Mouse (Mus musculus) thymus, adult 2 months (tissue): ENCODE data around the gene Adat3. TPM values are rescaled to one million over a fixed set of nuclear protein-coding genes. Genes with fewer than 3 reads are reported as not detected.
A peak's percentile ranks its signal among the peaks of the same experiment; 100 is the strongest.

Experiments used
- DNase-seq: peaks from one replicate; pipeline ENCODE4 v3.0.0; 2021
- H3K27ac ChIP-seq: fragments of 200-500 bp; 2 replicates; pipeline ENCODE4 v1.5.1; 2012; ENCODE audit warnings: low read length, control low read depth; ENCODE audit not compliant: control insufficient read depth, insufficient read depth
- H3K27me3 ChIP-seq: fragments of 200-500 bp; 2 replicates; pipeline ENCODE4 v1.6.1; 2012; ENCODE audit warnings: mild to moderate bottlenecking, low read length, moderate library complexity, mixed read lengths; ENCODE audit not compliant: control insufficient read depth, insufficient read depth
- H3K36me3 ChIP-seq: fragments of 200-500 bp; 2 replicates; pipeline ENCODE4 v1.6.1; 2012; ENCODE audit warnings: mild to moderate bottlenecking, low read length, moderate library complexity; ENCODE audit not compliant: control insufficient read depth, insufficient read depth
- H3K4me1 ChIP-seq: fragments of 200-500 bp; replicated peaks from 2 replicates; pipeline ENCODE4 v1.6.1; 2012; ENCODE audit warnings: low read length; ENCODE audit not compliant: control insufficient read depth, insufficient read depth
- H3K4me3 ChIP-seq: fragments of 200-500 bp; 2 replicates; pipeline ENCODE4 v1.5.1; 2012; ENCODE audit warnings: mild to moderate bottlenecking, low read length, control low read depth, moderate library complexity; ENCODE audit not compliant: control insufficient read depth, insufficient read depth
- CTCF ChIP-seq: fragments of 200-500 bp; IDR thresholded peaks from 2 replicates; pipeline ENCODE4 v1.5.1; 2012; ENCODE audit warnings: mild to moderate bottlenecking, control low read depth, low read length, moderate library complexity, borderline replicate concordance; ENCODE audit not compliant: control insufficient read depth, poor library complexity, insufficient read depth; ENCODE audit errors: extremely low read depth
- POLR2A ChIP-seq: fragments of 200-500 bp; IDR thresholded peaks from 2 replicates; pipeline ENCODE4 v1.6.1; 2012; ENCODE audit warnings: mild to moderate bottlenecking, low read length, control low read depth, moderate library complexity; ENCODE audit not compliant: control insufficient read depth, poor library complexity, insufficient read depth; ENCODE audit errors: extremely low read depth
- WGBS: fragments of 180-500 bp; shearing (Covaris S2); methylation state at CpG from one replicate; pipeline ENCODE4 v1.1.7; 2018; 5-methylcytosine and 5-hydroxymethylcytosine counted together
- polyA plus RNA-seq: library from polyadenylated mRNA; depleted of rRNA; stranded (reverse); fragments of >200 nt; gene quantifications from 2 replicates; pipeline ENCODE4 v1.2.3, GENCODE M21; 2012

The Adat3 gene
- polyA plus RNA-seq, 1 experiment: 42.9 TPM

DNA sequence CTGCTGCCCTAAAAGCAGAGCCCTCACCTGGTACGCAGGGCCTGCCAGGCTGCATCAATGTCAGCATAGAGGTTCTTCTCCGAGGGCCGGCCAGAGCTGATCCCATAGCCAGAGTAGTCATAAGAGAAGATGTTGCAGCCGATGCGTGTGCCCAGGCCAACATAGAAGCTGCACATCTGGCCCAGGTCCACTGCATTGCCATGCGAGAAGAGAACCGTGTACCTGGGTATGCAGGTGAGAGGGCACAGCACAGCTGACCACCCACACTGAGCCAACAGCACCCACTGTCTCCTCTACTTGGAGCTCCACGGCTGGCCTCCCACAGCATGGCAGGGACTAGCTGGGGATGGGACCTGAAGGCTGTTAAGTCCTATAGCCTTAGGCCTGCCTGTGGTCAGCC lies 17.1 kb upstream of the Adat3 start:
- H3K27me3 ChIP-seq: no peaks in the 10 kb centered on the region
- H3K36me3 ChIP-seq: no peaks in the 10 kb centered on the region
- H3K27ac ChIP-seq: no peak overlapping the region
- 96% methylated on average over 8 of the region's 8 CpGs for WGBS
- no peak overlapping the region for H3K4me3 ChIP-seq
- peaks cover 41% of the 10 kb centered on the region for H3K4me1 ChIP-seq
- DNase-seq: no peak
- TF ChIP-seq CTCF: no peak
- no peak for TF ChIP-seq POLR2A

DNA sequence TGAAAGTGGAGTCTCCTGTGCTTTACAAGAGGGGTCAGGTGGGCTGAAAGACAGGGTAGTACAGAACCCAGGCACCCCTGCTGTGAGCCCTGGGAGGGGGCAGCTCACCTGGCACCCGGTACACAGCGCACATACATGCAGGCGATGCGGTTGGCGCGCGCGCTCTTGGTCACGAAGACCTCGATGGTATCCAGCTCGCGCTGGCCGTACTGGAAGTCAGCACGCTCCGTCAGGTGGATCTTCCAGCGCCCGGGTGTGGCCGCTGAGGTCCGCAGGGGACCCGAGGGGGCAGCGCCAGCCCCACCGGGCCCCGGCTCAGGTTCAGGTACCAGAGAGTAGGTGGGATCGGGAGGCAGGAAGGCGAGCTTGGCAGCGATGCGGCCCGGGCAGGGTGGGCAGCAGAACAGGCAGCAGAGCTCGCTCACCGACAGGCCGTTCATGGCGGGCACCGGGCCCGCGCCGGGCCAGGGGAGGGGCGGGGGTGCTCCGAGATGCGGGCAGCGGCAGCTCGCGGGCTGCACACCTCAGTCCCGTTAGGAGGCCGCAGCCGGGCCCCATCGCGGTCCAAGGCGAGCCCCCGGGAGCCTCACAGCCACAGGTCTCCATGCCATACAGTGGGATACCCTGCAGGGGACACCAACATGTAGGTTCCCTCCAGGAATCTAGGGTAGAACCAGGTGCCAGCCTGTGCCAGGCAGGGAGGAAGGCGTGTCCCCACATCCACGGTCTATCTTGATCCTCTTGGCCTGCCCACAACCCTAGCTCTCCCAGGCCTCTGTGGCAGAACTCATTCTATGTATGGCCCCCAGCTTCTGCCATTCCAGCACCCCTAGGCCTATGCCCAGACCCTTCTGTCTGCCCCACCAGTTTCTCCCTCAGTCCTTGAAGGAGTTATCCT lies 16.0 kb upstream of the Adat3 start:
- WGBS: 97% methylated on average over 48 of the region's 51 CpGs
- H3K4me3 ChIP-seq: no peak overlapping the region

DNA sequence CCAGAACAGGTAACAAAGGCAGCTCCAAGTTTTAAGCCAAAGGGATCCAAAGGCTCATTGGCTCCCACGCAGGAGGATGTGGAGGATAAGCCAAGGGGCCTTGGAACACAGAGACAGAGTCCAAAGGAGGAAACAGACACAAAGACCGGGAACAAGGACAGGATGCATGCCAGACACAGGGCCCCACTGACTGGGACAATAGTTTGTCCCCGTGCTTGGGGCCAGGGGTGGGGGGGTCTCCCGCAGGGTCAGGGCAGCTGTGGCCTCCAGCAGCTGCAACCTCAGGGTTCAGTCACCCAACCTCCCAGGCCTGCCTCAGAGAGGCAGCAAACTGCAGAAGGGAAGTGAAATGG lies 15.4 kb upstream of the Adat3 start:
- DNase-seq: no peak
- H3K27me3 ChIP-seq: no peaks in the 10 kb centered on the region
- 49% methylated on average over 4 of the region's 4 CpGs for WGBS
- no peaks in the 10 kb centered on the region for H3K36me3 ChIP-seq
- H3K4me3 ChIP-seq: no peak overlapping the region
- H3K4me1 ChIP-seq: peaks cover 42% of the 10 kb centered on the region
- H3K27ac ChIP-seq: no peak overlapping the region
- TF ChIP-seq POLR2A: no peak
- TF ChIP-seq CTCF: no peak

More for the DNA sequence above, 16.0 kb upstream of the Adat3 start:
- H3K36me3 ChIP-seq: no peaks in the 10 kb centered on the region
- peaks cover 42% of the 10 kb centered on the region for H3K4me1 ChIP-seq
- H3K27me3 ChIP-seq: no peaks in the 10 kb centered on the region
- no peak overlapping the region for H3K27ac ChIP-seq
- no peak for TF ChIP-seq POLR2A
- TF ChIP-seq CTCF: no peak
- DNase-seq: peak; percentile 3

DNA sequence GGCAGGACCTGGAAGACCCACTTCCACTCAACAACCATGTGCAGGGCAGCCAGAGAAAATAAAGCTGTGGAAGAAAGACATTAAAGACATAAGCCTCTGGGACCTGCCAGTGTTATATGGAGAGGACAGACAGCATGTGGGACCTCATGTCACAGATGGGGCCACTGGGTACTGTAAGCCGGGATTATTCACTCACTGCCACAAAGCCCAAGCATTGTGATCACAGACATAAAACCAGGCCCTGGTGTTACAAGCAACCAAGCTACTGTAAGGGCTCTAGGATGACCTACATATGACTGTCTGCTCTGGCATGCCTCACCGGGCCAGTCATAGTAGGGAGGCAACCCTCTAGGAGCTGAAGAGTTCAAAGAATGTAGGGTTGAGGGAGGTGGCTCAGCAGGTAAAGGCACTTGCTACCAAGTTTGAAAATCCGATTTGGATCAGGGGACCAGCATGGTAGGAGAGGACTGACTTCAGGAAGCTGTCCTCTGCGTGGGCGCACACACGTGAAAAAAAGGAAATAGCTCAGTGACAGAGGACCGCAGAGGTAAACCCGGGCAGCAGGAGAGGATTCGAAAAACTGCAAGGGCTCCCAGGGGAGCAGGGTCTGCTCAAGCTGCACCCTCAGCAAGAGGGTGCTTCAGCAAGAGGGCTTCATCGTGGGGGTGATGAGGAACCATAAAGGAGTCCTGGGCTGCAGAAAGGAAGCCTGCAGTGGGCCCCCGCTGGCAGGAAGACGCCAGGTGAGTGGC lies 13.4 kb upstream of the Adat3 start:
- DNase-seq: peak; percentile 46
- Histone ChIP-seq H3K4me1 (peaks cover 41% of the 10 kb centered on the region), H3K27ac (peak overlapping the region; percentile 49), H3K36me3 (no peaks in the 10 kb centered on the region), H3K4me3 (peak overlapping the region; percentile 61), H3K27me3 (no peaks in the 10 kb centered on the region)
- TF ChIP-seq CTCF (no peak), POLR2A (no peak)
- WGBS: 3% methylated on average over 12 of the region's 12 CpGs

DNA sequence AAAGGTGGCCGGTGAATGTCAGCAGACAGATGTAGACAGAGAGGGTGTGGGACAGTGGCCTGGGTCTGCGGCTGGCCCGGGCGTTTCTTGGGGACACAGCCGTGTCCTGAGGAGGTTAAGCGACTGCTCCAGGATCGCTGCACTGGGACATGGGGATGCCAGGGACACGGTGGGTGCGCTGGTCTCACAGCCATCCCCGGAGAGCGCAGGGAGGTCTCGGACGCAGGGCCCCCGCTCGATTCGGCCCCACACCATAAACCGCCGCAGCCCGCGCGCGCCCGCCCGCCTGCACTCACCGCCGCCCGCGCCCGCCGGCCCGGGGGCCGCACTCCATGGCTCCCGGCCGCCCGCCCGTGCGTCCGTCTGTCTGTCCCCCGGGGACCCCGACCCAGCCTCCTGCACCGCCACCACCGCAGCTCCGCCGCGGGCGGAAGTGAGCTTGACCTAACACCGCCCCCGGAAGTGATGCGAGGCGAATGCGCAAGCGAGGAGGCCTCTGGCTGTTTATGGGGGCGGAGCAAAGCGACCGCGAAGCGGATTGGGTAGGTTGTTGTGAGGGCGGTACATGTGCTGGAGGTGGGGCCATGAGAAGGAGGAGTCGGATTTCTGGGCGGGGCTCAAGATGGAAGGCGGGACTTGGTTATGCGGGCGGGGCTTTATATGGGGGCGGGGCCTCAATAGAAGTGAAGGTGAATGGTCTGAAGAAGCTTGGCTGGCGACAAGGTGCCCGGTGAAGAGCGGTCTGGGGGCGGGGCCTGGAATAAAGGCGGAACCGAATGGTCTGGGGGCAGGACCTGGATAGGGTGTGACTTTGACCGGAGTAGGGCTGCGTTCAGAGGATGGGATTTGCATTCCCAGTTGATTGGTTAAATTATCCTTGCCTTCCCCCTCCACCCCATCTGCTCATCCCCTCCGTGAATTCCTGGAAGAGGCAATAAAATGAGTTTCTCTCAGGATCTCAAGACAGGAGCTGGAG lies 12.5 kb upstream of the Adat3 start, which contains the start of gene Abhd17a:
TSS of gene Abhd17a (minus strand) at position 463 of the 976 bp plus-strand sequence.
- peak; percentile 94 for DNase-seq
- TF ChIP-seq CTCF: no peak
- peak; percentile 93 for TF ChIP-seq POLR2A
- Histone ChIP-seq H3K27me3 (no peaks in the 10 kb centered on the region), H3K4me3 (peak within 1 kb of the TSS; percentile 61), H3K27ac (peak within 1 kb of the TSS; percentile 49), H3K4me1 (peaks cover 33% of the 10 kb centered on the region), H3K36me3 (no peaks in the 10 kb centered on the region)
- 1% methylated on average over 73 of the region's 73 CpGs for WGBS
